ENCODE assay signal across 13 mouse cellular contexts in genomic region chr14:8641650-8642279, GRCm38 (mm10). TPM values are rescaled to one million over a fixed set of nuclear protein-coding genes. Genes with fewer than 3 reads are reported as not detected.
DNase-seq lines count a peak whose midpoint lies in the region; ATAC-seq and TF ChIP-seq lines count a peak whose summit lies in the region.
"Had no signal": no experiment of that assay in that cellular context is flagged by ENCODE, and none has a peak within 500 bp of the region (broad histone marks: within the 10 kb centered on the region; RNA-seq: fewer than 3 reads in every experiment).

No protein-coding gene starts in this region.

- H3K9me3 ChIP-seq in heart, embryonic 14.5 days (ENCODE audit: control insufficient read depth, low read length) = no peaks in the 10 kb centered on the region
- no peaks in the 10 kb centered on the region for H3K9me3 ChIP-seq in forebrain, embryonic 11.5 days (ENCODE audit: control insufficient read depth, low read length)
- H3K9me3 ChIP-seq: embryonic facial prominence, embryonic 13.5 days; hindbrain, embryonic 15.5 days; liver, embryonic 13.5 days had no signal

- H3K4me3 ChIP-seq in heart, embryonic 14.5 days (ENCODE audit: control insufficient read depth in 1 of 2, insufficient read depth in 1 of 2, low read depth in 1 of 2, low read length in 2 of 2) = no peak overlapping the region
- no peak overlapping the region for H3K4me3 ChIP-seq in heart, adult 2 months
- H3K4me3 ChIP-seq in kidney, adult 2 months (ENCODE audit: insufficient read depth, low read depth, low read length) = no peak overlapping the region
- H3K4me3 ChIP-seq in forebrain, embryonic 11.5 days (ENCODE audit: low read depth, low read length) = no peak overlapping the region
- H3K4me3 ChIP-seq: embryonic facial prominence, embryonic 13.5 days; hindbrain, embryonic 15.5 days; liver, embryonic 13.5 days had no signal

- ATAC-seq in heart, embryonic 14.5 days (ENCODE audit: insufficient number of reproducible peaks, insufficient read depth, low FRiP score, low read depth) = peak; percentile 47; the same call in 1 of the 2 replicates
- ATAC-seq in megakaryocyte progenitor cell, adult 5-6 weeks (replicated peaks; ENCODE audit: poor library complexity) = peak; percentile 54
- ATAC-seq in forebrain, embryonic 11.5 days (replicated peaks; ENCODE audit: low FRiP score) = no peak
- ATAC-seq: Patski had no signal

- intact Hi-C loops in heart, adult 2 months (cut with DNase I) = no loop called here

- H3K27ac ChIP-seq in heart, embryonic 14.5 days (replicated peaks in 1 of 2; ENCODE audit: control insufficient read depth in 1 of 2, insufficient read depth in 1 of 2, low read depth in 2 of 2, low read length in 2 of 2) = no peak overlapping the region
- H3K27ac ChIP-seq in heart, adult 2 months = no peak overlapping the region
- H3K27ac ChIP-seq in kidney, adult 2 months (ENCODE audit: insufficient read depth, low read depth, low read length) = no peak overlapping the region; the same call in 1 of the 2 replicates
- no peak overlapping the region for H3K27ac ChIP-seq in forebrain, embryonic 11.5 days (ENCODE audit: low read depth, low read length)
- H3K27ac ChIP-seq: embryonic facial prominence, embryonic 13.5 days; hindbrain, embryonic 15.5 days; liver, embryonic 13.5 days had no signal

- no peaks in the 10 kb centered on the region for H3K27me3 ChIP-seq in heart, embryonic 14.5 days (ENCODE audit: control insufficient read depth, insufficient read depth, low read length)
- H3K27me3 ChIP-seq in heart, adult 2 months (ENCODE audit: control insufficient read depth, insufficient read depth, low read length) = no peaks in the 10 kb centered on the region
- H3K27me3 ChIP-seq in kidney, adult 2 months (replicated peaks; ENCODE audit: control insufficient read depth, insufficient read depth, low read length) = no peaks in the 10 kb centered on the region
- no peaks in the 10 kb centered on the region for H3K27me3 ChIP-seq in forebrain, embryonic 11.5 days (ENCODE audit: control insufficient read depth, insufficient read depth, low read length)
- H3K27me3 ChIP-seq: embryonic facial prominence, embryonic 13.5 days; hindbrain, embryonic 15.5 days; liver, embryonic 13.5 days; Patski had no signal

- no peaks in the 10 kb centered on the region; a peak in 1 of 4 replicates for H3K4me1 ChIP-seq in heart, embryonic 14.5 days (ENCODE audit: control insufficient read depth in 2 of 2, insufficient read depth in 2 of 2, low read length in 2 of 2)
- no peaks in the 10 kb centered on the region for H3K4me1 ChIP-seq in heart, adult 2 months (ENCODE audit: control insufficient read depth, insufficient read depth, low read length)
- no peaks in the 10 kb centered on the region for H3K4me1 ChIP-seq in kidney, adult 2 months (ENCODE audit: control insufficient read depth, insufficient read depth, low read length)
- no peaks in the 10 kb centered on the region for H3K4me1 ChIP-seq in forebrain, embryonic 11.5 days (replicated peaks; ENCODE audit: control insufficient read depth, insufficient read depth, low read length)
- H3K4me1 ChIP-seq: embryonic facial prominence, embryonic 13.5 days; hindbrain, embryonic 15.5 days; liver, embryonic 13.5 days had no signal

- no peaks in the 10 kb centered on the region for H3K79me2 ChIP-seq in heart, adult 2 months (replicated peaks; ENCODE audit: control insufficient read depth, insufficient read depth, low read length)

- H3K9ac ChIP-seq in heart, embryonic 14.5 days (ENCODE audit: low read length) = no peak overlapping the region
- no peak overlapping the region for H3K9ac ChIP-seq in heart, adult 2 months (ENCODE audit: low read depth, low read length)
- no peak overlapping the region for H3K9ac ChIP-seq in forebrain, embryonic 11.5 days (ENCODE audit: low read length)
- H3K9ac ChIP-seq: embryonic facial prominence, embryonic 13.5 days; hindbrain, embryonic 15.5 days; liver, embryonic 13.5 days had no signal

- no peak for TF ChIP-seq POLR2A in heart, adult 2 months (IDR thresholded peaks at IDR 0.05; ENCODE audit: insufficient read depth, low read depth, low read length)
- no peak for TF ChIP-seq POLR2A in brain, embryonic 14.5 days (IDR thresholded peaks at IDR 0.05; ENCODE audit: borderline replicate concordance, extremely low read depth, insufficient read depth, insufficient read length, poor library complexity, severe bottlenecking)
- TF ChIP-seq POLR2A in kidney, adult 2 months (IDR thresholded peaks at IDR 0.05; ENCODE audit: low read depth, low read length) = no peak

- no peak overlapping the region for H3K4me2 ChIP-seq in heart, embryonic 14.5 days (ENCODE audit: low read length)
- no peak overlapping the region for H3K4me2 ChIP-seq in forebrain, embryonic 11.5 days (ENCODE audit: low read depth, low read length, severe bottlenecking)
- H3K4me2 ChIP-seq: embryonic facial prominence, embryonic 13.5 days; hindbrain, embryonic 15.5 days; liver, embryonic 13.5 days had no signal

- 67% methylated on average over 9 of the region's 9 CpGs for WGBS in heart, embryonic 14.5 days
- WGBS in heart, adult 2 months = 40% methylated on average over 9 of the region's 9 CpGs
- WGBS in kidney, adult 2 months = 67% methylated on average over 9 of the region's 9 CpGs
- WGBS in forebrain, embryonic 11.5 days = 82% methylated on average over 9 of the region's 9 CpGs

- H3K36me3 ChIP-seq in heart, embryonic 14.5 days (ENCODE audit: control insufficient read depth, insufficient read depth, low read length) = 0 out of 2 replicates have a peak, but pooled peaks cover 4% of the 10 kb centered on the region
- H3K36me3 ChIP-seq in heart, adult 2 months (ENCODE audit: control insufficient read depth, insufficient read depth, low read length) = no peaks in the 10 kb centered on the region
- no peaks in the 10 kb centered on the region for H3K36me3 ChIP-seq in kidney, adult 2 months (ENCODE audit: control insufficient read depth, insufficient read depth, low read length)
- H3K36me3 ChIP-seq in forebrain, embryonic 11.5 days (ENCODE audit: control insufficient read depth, insufficient read depth, low read length) = no peaks in the 10 kb centered on the region
- H3K36me3 ChIP-seq: embryonic facial prominence, embryonic 13.5 days; hindbrain, embryonic 15.5 days; liver, embryonic 13.5 days had no signal

- TF ChIP-seq CTCF in heart, adult 2 months (IDR thresholded peaks at IDR 0.05) = no peak
- no peak for TF ChIP-seq CTCF in brain, embryonic 14.5 days (IDR thresholded peaks at IDR 0.05; ENCODE audit: borderline replicate concordance, extremely low read depth, insufficient read depth, insufficient read length)
- TF ChIP-seq CTCF in kidney, adult 2 months (conservative IDR thresholded peaks at IDR 0.05; ENCODE audit: insufficient read depth, insufficient read length, low read depth, low read length) = no peak

- DNase-seq in heart, adult 2 months = no peak
- DNase-seq in brain, embryonic 14.5 days (ENCODE audit: low read depth) = peak; percentile 18
- DNase-seq in kidney, adult 2 months = peak; percentile 33
- DNase-seq in cerebellum, adult 9-11 months = no peak
- DNase-seq in adrenal gland, postnatal 4 days (ENCODE audit: low spot score in 2 of 2) = no peak
- no peak for DNase-seq in forebrain, embryonic 11.5 days (ENCODE audit: low spot score)
- DNase-seq: liver, embryonic 13.5 days; right cerebral cortex, postnatal 14 days had no signal

- no peak for TF ChIP-seq EP300 in heart, adult 2 months (IDR thresholded peaks at IDR 0.05; ENCODE audit: insufficient read depth, low read depth, low read length)

RNA-seq across cellular contexts. Expression of gene 4930452B06Rik, which starts 24.3 kb away (rescaled TPM):
- polyA plus RNA-seq in heart, embryonic 14.5 days (2014; fragmentation: Nextera tagmentation; extraction: Ambion mirVana) = 20.7 and 22.3 TPM in 2 replicates
- total RNA-seq in heart, adult 2 months (2021) = 1 to 10 TPM; 1.6 to 2.3 TPM
- polyA plus RNA-seq in heart, adult 2 months (2012; rRNA removed) = 0.47 and 2.7 TPM in 2 replicates
- 1.3 and 2.7 TPM in 2 replicates for polyA plus RNA-seq in brain, embryonic 14.5 days (2012; rRNA removed)
- 0.58 and 0.64 TPM in 2 replicates for polyA plus RNA-seq in kidney, adult 2 months (2012; rRNA removed)
- not detected in 2 replicates for total RNA-seq in megakaryocyte progenitor cell, adult 5-6 weeks (2015)
- not detected in 2 replicates for total RNA-seq in megakaryocyte progenitor cell, adult 5-6 weeks (2017)
- 1 to 10 TPM; 5.1 TPM for total RNA-seq in adrenal gland, postnatal 4 days (2021)
- 15.4 and 16.7 TPM in 2 replicates for polyA plus RNA-seq in forebrain, embryonic 11.5 days (2014; fragmentation: Nextera tagmentation; extraction: Ambion mirVana)

Comparison
In these comparisons a context has a peak if more than half of its experiments do, and no peak if none do; other contexts are left out.
1. DNase-seq: peak in brain, embryonic 14.5 days (single experiment) and kidney, adult 2 months (single experiment); none in heart, adult 2 months (0 of 2), cerebellum, adult 9-11 months (single experiment), adrenal gland, postnatal 4 days (0 of 2) and forebrain, embryonic 11.5 days (single experiment).